Mouse (Mus musculus) liver, embryonic 12.5 days (tissue): ENCODE measurements at regions not wholly inside any gene's neighbourhood (a gene's known extent, or its start where the extent isn't known, plus 50 kb on each side); places are given as distances from the start of the nearest gene placed in this dataset.

ENCODE experiments used
- ATAC-seq: fragments of 200-750 bp; cut with Nextera tagmentation; 2 replicates; pipeline ENCODE4 v1.8.0; 2017; ENCODE audit warnings: moderate number of reproducible peaks, mild to moderate bottlenecking, moderate library complexity
- H3K27ac ChIP-seq: fragments of 300-500 bp; sonication (generic); 2 replicates; pipeline ENCODE4 v1.5.1; 2016; ENCODE audit warnings: mild to moderate bottlenecking
- H3K27me3 ChIP-seq: fragments of 300-500 bp; sonication (generic); replicated peaks from 2 replicates; pipeline ENCODE4 v1.6.1; 2016; ENCODE audit warnings: mild to moderate bottlenecking, moderate library complexity
- H3K36me3 ChIP-seq: fragments of 300-500 bp; sonication (generic); 2 replicates; pipeline ENCODE4 v1.6.1; 2016; ENCODE audit warnings: mild to moderate bottlenecking, moderate library complexity
- H3K4me1 ChIP-seq: fragments of 300-500 bp; sonication (generic); 2 replicates; pipeline ENCODE4 v1.6.1; 2016
- H3K4me2 ChIP-seq: fragments of 300-500 bp; sonication (generic); 2 replicates; pipeline ENCODE4 v1.6.1; 2016; ENCODE audit warnings: mild to moderate bottlenecking, moderate library complexity
- H3K4me3 ChIP-seq: fragments of 300-500 bp; sonication (generic); 2 replicates; pipeline ENCODE4 v1.5.1; 2016; ENCODE audit warnings: mild to moderate bottlenecking, moderate library complexity
- H3K9ac ChIP-seq: fragments of 300-500 bp; sonication (generic); 2 replicates; pipeline ENCODE4 v1.6.1; 2016; ENCODE audit warnings: mild to moderate bottlenecking, moderate library complexity
- H3K9me3 ChIP-seq: fragments of 300-500 bp; sonication (generic); replicated peaks from 2 replicates; pipeline ENCODE4 v1.6.1; 2016; ENCODE audit warnings: mild to moderate bottlenecking, moderate library complexity
- WGBS: fragments of 180-500 bp; shearing (Covaris S2); methylation state at CpG from one replicate; pipeline ENCODE4 v1.1.7; 2016; ENCODE audit not compliant: insufficient replicate concordance; 5-methylcytosine and 5-hydroxymethylcytosine counted together

DNA sequence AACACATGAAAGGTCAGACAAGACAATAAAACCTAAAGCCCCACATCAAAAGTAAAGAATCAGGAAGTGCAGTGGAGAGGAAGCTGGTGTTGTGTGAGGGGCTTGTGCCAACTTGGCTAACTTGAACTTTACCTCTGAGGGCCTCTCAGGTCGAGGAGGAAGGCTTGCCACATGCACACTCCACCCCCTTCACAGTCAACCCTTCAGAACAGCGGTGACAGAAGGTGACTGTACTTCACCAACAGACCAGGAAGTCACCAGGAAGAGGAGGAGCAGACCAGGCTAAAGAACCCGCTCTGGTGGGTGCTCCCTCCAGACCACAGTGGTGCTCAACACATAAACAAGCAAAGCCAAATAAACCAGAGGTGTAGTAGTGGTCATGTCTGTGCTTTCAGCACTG is 341.0 kb downstream of the Zfp706 start:
- Histone ChIP-seq H3K4me1 (peaks cover 3% of the 10 kb centered on the region; the same call in 1 of the 2 replicates), H3K27ac (no peak overlapping the region), H3K4me3 (no peak overlapping the region), H3K36me3 (no peaks in the 10 kb centered on the region), H3K9ac (no peak overlapping the region), H3K27me3 (no peaks in the 10 kb centered on the region), H3K9me3 (no peaks in the 10 kb centered on the region), H3K4me2 (no peak overlapping the region)
- no peak for ATAC-seq
- whole genome bisulfite sequencing, result 16% methylated on average over 3 of the region's 3 CpGs

GRCm38 (mm10) chr15:36664391-36664790 is 343.2 kb downstream of the Zfp706 start:
- 75% methylated on average over 6 of the region's 6 CpGs for WGBS

DNA sequence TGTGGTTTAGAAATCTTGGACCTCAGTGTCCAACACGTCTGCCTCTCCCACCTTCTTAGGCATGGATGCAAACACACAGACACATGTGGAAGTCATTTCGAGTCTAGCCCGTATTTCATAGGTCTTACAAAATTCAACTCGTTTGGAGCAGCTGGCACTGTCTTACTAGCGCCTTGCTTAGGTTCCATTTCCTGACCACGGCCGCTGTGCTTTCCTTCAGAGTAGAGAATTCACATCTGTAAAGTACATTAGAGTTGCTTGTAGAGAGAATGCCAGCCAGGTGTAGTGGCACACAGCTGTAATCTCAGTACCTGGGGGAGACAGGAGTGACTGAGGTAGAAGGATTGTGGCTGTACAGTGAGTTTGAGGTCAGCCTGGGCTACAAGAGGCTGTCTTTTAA is 346.6 kb downstream of the Zfp706 start:
- no peak for ATAC-seq
- H3K27ac ChIP-seq, result no peak overlapping the region
- H3K4me2 ChIP-seq, result no peak overlapping the region

More at GRCm38 (mm10) chr15:36664391-36664790, 343.2 kb downstream of the Zfp706 start:
- H3K36me3 ChIP-seq, result no peaks in the 10 kb centered on the region
- H3K4me2 ChIP-seq, result no peak overlapping the region
- H3K27me3 ChIP-seq, result no peaks in the 10 kb centered on the region
- no peak for ATAC-seq
- H3K9me3 ChIP-seq, result no peaks in the 10 kb centered on the region
- H3K27ac ChIP-seq, result no peak overlapping the region
- H3K9ac ChIP-seq, result no peak overlapping the region
- peaks cover 12% of the 10 kb centered on the region for H3K4me1 ChIP-seq
- no peak overlapping the region for H3K4me3 ChIP-seq

More for the DNA sequence above, 346.6 kb downstream of the Zfp706 start:
- peaks cover 16% of the 10 kb centered on the region for H3K4me1 ChIP-seq
- H3K9me3 ChIP-seq, result no peaks in the 10 kb centered on the region
- H3K9ac ChIP-seq, result no peak overlapping the region
- H3K36me3 ChIP-seq, result no peaks in the 10 kb centered on the region
- 69% methylated on average over 7 of the region's 7 CpGs for WGBS
- no peaks in the 10 kb centered on the region for H3K27me3 ChIP-seq
- H3K4me3 ChIP-seq, result no peak overlapping the region
